Mouse (Mus musculus): ENCODE measurements at regions not wholly inside any gene's neighbourhood (a gene's known extent, or its start where the extent isn't known, plus 50 kb on each side); places are given as distances from the start of the nearest gene placed in this dataset.

GRCm38 (mm10) chr6:143474396-143474795 is 307.4 kb downstream of the Etnk1 start:
- no peak for ATAC-seq (replicated peaks; ENCODE audit: insufficient number of reproducible peaks, low FRiP score, low TSS enrichment, poor library complexity, severe bottlenecking)

DNA sequence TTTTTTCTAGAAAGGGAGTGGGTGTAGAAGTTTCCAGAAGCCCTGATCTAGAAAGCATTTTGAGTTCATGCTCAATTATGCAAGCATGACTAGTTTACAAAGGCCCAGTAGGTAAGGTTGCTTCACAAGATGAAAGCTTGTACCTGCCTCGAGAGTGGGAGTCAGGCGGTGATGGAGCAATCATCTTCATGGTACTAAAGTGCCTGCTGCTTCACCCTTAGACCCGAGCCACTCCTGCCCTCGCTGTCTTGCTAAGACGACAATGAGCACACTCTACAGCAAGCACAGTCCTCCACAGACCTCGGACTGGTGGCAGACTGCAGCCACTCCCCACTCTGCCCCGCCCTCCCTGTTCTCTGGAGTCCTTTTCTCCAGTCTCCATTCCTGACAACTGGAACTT is 308.3 kb downstream of the Etnk1 start:
- ATAC-seq (replicated peaks; ENCODE audit: insufficient number of reproducible peaks, low FRiP score, low TSS enrichment, poor library complexity, severe bottlenecking): no peak

DNA sequence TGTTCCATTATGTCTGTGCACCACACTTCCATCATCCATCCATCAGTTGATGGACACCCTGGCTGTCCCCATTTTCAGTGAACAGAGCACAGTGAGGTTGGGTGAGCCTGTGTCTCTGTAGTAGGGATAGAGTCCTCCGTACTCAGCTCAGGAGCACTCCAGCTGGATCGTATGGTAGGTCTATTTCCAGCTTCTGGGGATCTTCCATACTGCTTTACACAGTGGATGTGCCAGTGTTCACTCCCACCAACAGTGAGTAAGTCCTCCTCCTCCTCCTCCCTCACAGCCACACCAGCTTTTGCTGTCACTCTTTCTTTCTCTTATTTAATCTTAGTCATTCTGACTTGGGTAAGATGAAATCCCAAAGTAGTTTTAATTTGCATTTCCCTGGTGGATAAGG is 310.4 kb downstream of the Etnk1 start:
- ATAC-seq (replicated peaks; ENCODE audit: insufficient number of reproducible peaks, low FRiP score, low TSS enrichment, poor library complexity, severe bottlenecking): no peak

- ATAC-seq (replicated peaks; ENCODE audit: insufficient number of reproducible peaks, low FRiP score, low TSS enrichment, poor library complexity, severe bottlenecking): no peak
These were observed 312.2 kb downstream of the Etnk1 start for GRCm38 (mm10) chr6:143479239-143479638.

GRCm38 (mm10) chr6:143479701-143480388 is 312.8 kb downstream of the Etnk1 start:
- ATAC-seq (replicated peaks; ENCODE audit: insufficient number of reproducible peaks, low FRiP score, low TSS enrichment, poor library complexity, severe bottlenecking): no peak

GRCm38 (mm10) chr6:143482272-143482671 is 315.3 kb downstream of the Etnk1 start:
- no peak for ATAC-seq (replicated peaks; ENCODE audit: insufficient number of reproducible peaks, low FRiP score, low TSS enrichment, poor library complexity, severe bottlenecking)

DNA sequence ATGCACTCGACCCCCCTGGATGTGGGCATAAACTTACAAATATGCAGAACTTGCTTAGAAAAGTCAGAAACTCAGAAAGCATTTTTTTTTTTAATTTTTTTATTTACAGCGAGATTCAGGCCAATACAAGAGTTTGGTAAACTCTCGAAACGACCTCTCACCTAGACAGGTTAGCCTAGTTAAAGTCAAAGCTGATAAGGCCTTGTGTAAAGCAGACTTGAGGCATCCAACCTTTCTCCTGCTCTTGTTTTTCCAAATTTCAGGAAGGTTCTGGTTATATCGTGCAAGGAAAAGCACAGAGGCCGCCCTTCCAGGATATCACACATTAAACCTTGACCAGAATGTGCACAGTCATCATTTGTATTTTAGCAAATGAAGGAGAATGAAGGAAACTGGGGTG is 315.8 kb downstream of the Etnk1 start:
- ATAC-seq (replicated peaks; ENCODE audit: insufficient number of reproducible peaks, low FRiP score, low TSS enrichment, poor library complexity, severe bottlenecking): no peak

DNA sequence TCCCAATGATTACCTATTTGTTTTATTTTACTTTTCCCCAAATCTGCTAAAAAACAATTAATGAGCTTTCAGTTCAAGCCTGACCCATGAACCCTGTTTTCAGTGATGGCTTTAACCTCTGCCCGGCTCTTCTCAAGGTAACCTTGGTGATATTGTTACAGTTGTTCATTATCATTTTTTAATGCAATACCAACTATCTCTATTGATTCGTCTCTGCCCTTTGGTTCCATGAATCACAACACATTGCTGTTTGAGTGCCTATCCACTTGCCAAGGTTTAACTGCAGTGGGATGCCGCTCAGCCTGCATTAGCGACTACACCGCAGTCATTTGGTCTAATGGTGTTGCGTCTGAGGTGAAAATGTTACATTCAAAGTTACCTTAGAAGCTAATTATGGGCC is 317.9 kb downstream of the Etnk1 start:
- ATAC-seq (replicated peaks; ENCODE audit: insufficient number of reproducible peaks, low FRiP score, low TSS enrichment, poor library complexity, severe bottlenecking): no peak

- ATAC-seq (replicated peaks; ENCODE audit: insufficient number of reproducible peaks, low FRiP score, low TSS enrichment, poor library complexity, severe bottlenecking): no peak
These were observed 320.0 kb downstream of the Etnk1 start for GRCm38 (mm10) chr6:143487003-143487402.

DNA sequence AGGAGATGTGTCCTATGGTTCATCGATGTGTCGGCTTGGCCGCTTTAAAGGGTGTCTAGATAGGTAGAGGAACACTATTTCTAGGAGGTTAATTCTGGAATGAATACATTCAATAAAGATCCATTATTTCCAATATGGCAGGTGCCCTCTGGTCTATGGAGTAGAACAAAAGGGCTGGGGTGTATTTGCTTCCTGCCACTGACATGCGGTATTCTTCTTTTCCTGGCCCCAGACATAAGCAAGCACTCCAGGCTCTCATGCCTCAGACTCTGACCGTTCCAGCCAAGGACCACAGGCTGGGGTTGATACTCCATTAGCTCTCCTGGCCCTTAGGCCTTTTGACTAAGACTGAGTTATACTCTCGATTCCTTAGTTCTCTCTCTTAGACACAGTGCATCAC is 323.0 kb downstream of the Etnk1 start:
- no peak for ATAC-seq (replicated peaks; ENCODE audit: insufficient number of reproducible peaks, low FRiP score, low TSS enrichment, poor library complexity, severe bottlenecking)

GRCm38 (mm10) chr6:143491380-143491779 is 324.4 kb downstream of the Etnk1 start:
- no peak for ATAC-seq (replicated peaks; ENCODE audit: insufficient number of reproducible peaks, low FRiP score, low TSS enrichment, poor library complexity, severe bottlenecking)

DNA sequence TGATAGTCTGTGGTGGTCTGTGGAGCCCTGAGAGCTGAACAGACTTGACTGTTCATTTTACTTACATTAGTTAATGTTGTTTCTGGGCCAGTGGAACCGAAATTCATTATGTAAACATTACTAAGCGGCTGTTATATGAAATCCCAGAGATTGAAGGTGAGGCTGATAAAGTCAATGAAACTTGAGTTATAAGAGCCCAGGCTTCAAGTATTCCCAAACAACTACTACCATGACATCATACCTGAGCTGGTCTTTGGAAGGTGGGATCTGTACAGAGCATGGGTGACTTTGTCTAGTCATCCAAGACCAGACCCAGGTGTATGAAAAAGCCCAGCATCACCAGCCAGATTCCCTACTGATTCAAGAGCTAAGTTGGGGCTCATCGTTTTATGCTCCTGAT is 326.5 kb downstream of the Etnk1 start:
- ATAC-seq (replicated peaks; ENCODE audit: insufficient number of reproducible peaks, low FRiP score, low TSS enrichment, poor library complexity, severe bottlenecking): no peak

GRCm38 (mm10) chr6:143494341-143494740 is 327.3 kb downstream of the Etnk1 start:
- no peak for ATAC-seq (replicated peaks; ENCODE audit: insufficient number of reproducible peaks, low FRiP score, low TSS enrichment, poor library complexity, severe bottlenecking)

DNA sequence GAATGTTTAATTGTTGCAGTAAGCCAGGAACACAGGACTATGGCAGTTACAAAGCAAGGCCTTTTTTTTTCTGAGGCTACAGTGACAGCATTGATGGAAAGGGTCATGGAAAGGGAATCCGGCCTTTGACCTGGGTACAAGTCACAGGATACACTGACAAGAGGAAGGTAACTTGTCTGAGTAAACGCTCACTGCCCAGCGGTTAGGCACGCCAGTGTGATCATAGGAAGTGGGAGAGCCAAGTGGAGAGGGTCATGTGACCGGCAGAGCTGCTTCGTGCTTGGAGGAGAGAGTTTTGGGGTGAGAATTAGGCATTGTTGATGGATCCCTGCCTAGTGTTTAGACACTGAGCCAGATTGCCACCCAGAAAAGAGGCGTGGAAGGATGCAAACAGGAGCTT is 327.9 kb downstream of the Etnk1 start:
- ATAC-seq (replicated peaks; ENCODE audit: insufficient number of reproducible peaks, low FRiP score, low TSS enrichment, poor library complexity, severe bottlenecking): no peak

DNA sequence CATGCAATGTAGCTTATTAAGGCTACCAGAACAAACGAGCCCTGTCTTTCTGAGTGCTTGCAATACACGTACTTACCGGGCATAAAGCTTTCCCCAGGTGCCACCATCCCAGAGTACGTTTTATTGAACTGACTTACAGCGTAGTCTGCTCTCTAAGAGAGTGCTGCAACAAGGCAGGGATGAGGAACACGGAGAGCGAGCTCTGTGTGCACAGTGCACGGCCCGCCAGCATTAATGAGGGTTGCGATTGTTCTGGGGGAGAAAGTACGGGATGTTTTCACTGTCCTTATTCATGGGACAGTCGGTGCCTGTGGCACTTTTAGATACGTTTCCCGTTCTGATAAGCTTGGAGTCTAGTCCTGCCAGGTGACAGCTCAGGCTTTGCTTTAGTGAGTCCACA is 331.7 kb downstream of the Etnk1 start:
- ATAC-seq (replicated peaks; ENCODE audit: insufficient number of reproducible peaks, low FRiP score, low TSS enrichment, poor library complexity, severe bottlenecking): no peak

GRCm38 (mm10) chr6:143499259-143500043 is 332.4 kb downstream of the Etnk1 start:
- ATAC-seq (replicated peaks; ENCODE audit: insufficient number of reproducible peaks, low FRiP score, low TSS enrichment, poor library complexity, severe bottlenecking): no peak

DNA sequence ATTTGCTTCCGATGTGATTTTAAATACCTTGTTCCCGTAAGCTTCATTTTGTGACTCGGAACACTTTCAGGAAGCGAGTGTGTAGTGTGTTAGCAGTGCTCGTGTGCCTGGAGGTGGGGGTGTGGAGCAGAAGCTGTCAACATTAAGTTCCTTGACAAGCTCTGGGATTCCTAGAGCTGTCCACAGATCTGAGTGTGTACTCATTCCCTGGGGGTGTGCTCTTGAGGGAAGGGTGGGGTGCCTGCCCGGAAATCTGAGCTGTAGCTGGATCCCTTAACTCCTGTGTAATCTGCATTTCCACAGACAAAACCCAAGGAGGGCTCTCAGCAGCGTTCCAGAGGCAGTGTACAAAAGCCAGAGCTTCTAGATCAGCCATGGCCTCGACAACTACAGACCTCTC is 335.8 kb downstream of the Etnk1 start:
- no peak for ATAC-seq (replicated peaks; ENCODE audit: insufficient number of reproducible peaks, low FRiP score, low TSS enrichment, poor library complexity, severe bottlenecking)

GRCm38 (mm10) chr6:143503953-143504352 is 336.9 kb downstream of the Etnk1 start:
- ATAC-seq (replicated peaks; ENCODE audit: insufficient number of reproducible peaks, low FRiP score, low TSS enrichment, poor library complexity, severe bottlenecking): no peak

- no peak for ATAC-seq (replicated peaks; ENCODE audit: insufficient number of reproducible peaks, low FRiP score, low TSS enrichment, poor library complexity, severe bottlenecking)
These were observed 346.4 kb downstream of the Etnk1 start for GRCm38 (mm10) chr6:143513459-143513858.

DNA sequence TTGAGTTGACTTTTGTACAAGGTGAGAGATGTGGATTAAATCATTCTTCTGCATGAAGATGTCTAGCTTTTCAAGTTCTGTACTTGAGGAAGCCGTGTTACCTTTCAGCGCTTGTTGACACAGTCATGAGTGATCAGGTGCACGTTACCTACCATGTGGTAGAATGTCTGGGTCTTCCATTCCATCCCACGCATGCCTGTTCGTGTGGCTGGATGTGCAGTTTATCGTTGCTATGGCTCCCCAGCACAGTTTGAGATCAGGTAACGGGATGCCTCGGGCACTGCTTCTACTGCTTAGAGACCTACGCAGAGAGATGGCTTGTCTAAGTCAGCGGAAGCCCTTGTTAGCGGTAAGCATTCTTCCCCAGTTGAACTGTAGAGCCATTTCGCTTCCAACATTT is 348.1 kb downstream of the Etnk1 start:
- ATAC-seq (replicated peaks; ENCODE audit: insufficient number of reproducible peaks, low FRiP score, low TSS enrichment, poor library complexity, severe bottlenecking): no peak

Data from monocyte, adult 5-6 weeks (primary cell).